Mouse (Mus musculus) liver, embryonic 16.5 days (tissue): ENCODE data around the gene Tcte3. TPM values are rescaled to one million over a fixed set of nuclear protein-coding genes. Genes with fewer than 3 reads are reported as not detected.
"Not testable (repeated sequence)": the region's sequence is repeated elsewhere in the genome, so short reads cannot be mapped to it uniquely, and the experiment has no call there.

Experiments used
- ATAC-seq: fragments of 200-750 bp; cut with Nextera tagmentation; 2 replicates; pipeline ENCODE4 v1.8.0; 2017; ENCODE audit warnings: low read depth, mild to moderate bottlenecking, moderate number of reproducible peaks, moderate library complexity
- H3K27ac ChIP-seq: fragments of 300-500 bp; sonication (generic); 2 replicates; pipeline ENCODE4 v1.5.1; 2014; ENCODE audit warnings: mild to moderate bottlenecking, low read length
- H3K27me3 ChIP-seq: fragments of 300-500 bp; sonication (generic); 2 replicates; pipeline ENCODE4 v1.6.1; 2014; ENCODE audit warnings: low read depth, low read length, mixed read lengths; ENCODE audit not compliant: control insufficient read depth, insufficient read depth
- H3K36me3 ChIP-seq: fragments of 300-500 bp; sonication (generic); 2 replicates; pipeline ENCODE4 v1.6.1; 2014; ENCODE audit warnings: mild to moderate bottlenecking; ENCODE audit not compliant: control insufficient read depth, insufficient read depth
- H3K4me1 ChIP-seq: fragments of 300-500 bp; sonication (generic); 2 replicates; pipeline ENCODE4 v1.6.1; 2014; ENCODE audit warnings: low read depth, low read length, mixed read lengths; ENCODE audit not compliant: control insufficient read depth
- H3K4me2 ChIP-seq: fragments of 300-500 bp; sonication (generic); 2 replicates; pipeline ENCODE4 v1.6.1; 2014; ENCODE audit warnings: low read depth, low read length, mixed read lengths
- H3K4me3 ChIP-seq: fragments of 300-500 bp; sonication (generic); 2 replicates; pipeline ENCODE4 v1.5.1; 2014; ENCODE audit warnings: low read depth, mild to moderate bottlenecking, low read length
- H3K9ac ChIP-seq: fragments of 300-500 bp; sonication (generic); 2 replicates; pipeline ENCODE4 v1.6.1; 2014; ENCODE audit warnings: low read depth, low read length
- H3K9me3 ChIP-seq: fragments of 300-500 bp; sonication (generic); replicated peaks from 2 replicates; pipeline ENCODE4 v1.6.1; 2016; ENCODE audit warnings: low read length; ENCODE audit not compliant: control insufficient read depth
- WGBS: fragments of 180-500 bp; shearing (Covaris S2); extraction: QIAGEN DNeasy Blood & Tissue Kit; methylation state at CpG from one replicate; pipeline ENCODE4 v1.1.7; 2014; ENCODE audit not compliant: insufficient replicate concordance; 5-methylcytosine and 5-hydroxymethylcytosine counted together
- polyA plus RNA-seq: library from polyadenylated mRNA; unstranded; fragments of >200 nt; fragmentation: Nextera tagmentation; extraction: Ambion mirVana; gene quantifications from 2 replicates; pipeline ENCODE4 v1.2.1, GENCODE M21; 2015

Gene Tcte3
- 1.5 and 4.6 TPM in 2 replicates for polyA plus RNA-seq

DNA sequence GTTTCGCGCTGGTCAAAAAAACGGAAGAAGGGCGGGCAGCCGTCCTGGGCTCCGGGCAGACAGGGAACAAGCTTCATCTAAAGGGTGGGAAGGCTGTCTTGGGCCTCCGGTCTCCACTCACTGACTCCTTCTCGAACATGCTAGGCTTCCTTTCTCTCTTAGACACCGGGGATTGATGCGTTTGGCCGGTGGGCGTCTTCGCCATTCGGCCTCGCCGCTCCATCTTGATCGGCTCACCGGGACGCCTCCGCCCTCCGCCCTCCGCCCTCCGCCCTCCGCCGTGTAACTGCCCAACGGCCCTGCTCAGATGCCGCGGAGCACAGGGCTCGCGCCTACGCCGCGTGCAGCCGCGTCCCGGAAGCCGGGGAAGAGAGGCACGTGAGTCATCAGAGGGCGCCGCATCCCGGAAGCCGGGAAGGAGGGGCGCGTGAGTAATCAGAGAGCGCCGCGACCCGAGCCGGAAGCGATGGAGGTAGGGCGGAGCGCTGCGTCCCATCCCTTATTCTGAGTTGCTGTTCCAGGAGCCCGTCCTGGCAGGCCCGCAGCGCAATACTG lies at the start of gene Tcte3, which contains the start of the genes Ermard and Gm3448:
Tcte3 (minus strand) TSS at position 314 of the 555 bp plus-strand sequence.
Ermard (plus strand) TSS at position 34 of the 555 bp plus-strand sequence.
Gm3448 (minus strand) TSS at position 363 of the 555 bp plus-strand sequence.
- H3K4me3 ChIP-seq, H3K27me3 ChIP-seq, H3K9ac ChIP-seq, H3K36me3 ChIP-seq, H3K27ac ChIP-seq, H3K4me1 ChIP-seq, H3K9me3 ChIP-seq, H3K4me2 ChIP-seq: not testable (repeated sequence)
- ATAC-seq: peak; percentile 97
- no CpG with 5 or more reads among the region's 56 CpGs for WGBS

GRCm38 (mm10) chr17:15088591-15089001 lies 47.3 kb upstream of the Tcte3 start:
- no peak for ATAC-seq
- 39% methylated on average over 8 of the region's 8 CpGs for WGBS
- H3K4me2 ChIP-seq: no peak overlapping the region

DNA sequence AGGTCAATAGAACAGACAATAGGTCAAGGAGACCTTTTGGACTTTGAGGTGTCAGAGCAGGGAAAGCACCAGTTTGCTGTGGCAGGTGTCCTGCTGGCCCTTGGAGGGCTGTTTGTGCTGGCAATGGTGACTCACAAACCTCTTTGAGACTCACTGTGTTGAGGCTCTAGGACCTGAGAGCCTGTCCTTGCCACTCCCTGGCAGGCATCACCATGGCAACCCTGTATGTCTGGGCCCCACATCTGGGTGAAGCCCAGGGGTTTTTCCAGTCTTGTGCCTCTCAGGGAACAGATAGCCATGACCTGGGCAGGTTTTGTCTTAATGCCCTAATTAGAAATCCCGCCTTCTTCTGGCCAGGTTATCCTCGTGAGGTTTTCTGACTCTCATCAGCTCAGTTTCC lies 46.9 kb upstream of the Tcte3 start:
- peaks cover 30% of the 10 kb centered on the region for H3K4me1 ChIP-seq
- no peaks in the 10 kb centered on the region for H3K9me3 ChIP-seq
- H3K9ac ChIP-seq: no peak overlapping the region
- no peaks in the 10 kb centered on the region for H3K27me3 ChIP-seq
- no peaks in the 10 kb centered on the region for H3K36me3 ChIP-seq
- 52% methylated on average over 2 of the region's 2 CpGs for WGBS
- no peak overlapping the region for H3K27ac ChIP-seq
- no peak overlapping the region for H3K4me2 ChIP-seq
- no peak for ATAC-seq
- no peak overlapping the region for H3K4me3 ChIP-seq

More at GRCm38 (mm10) chr17:15088591-15089001, 47.3 kb upstream of the Tcte3 start:
- Histone ChIP-seq H3K27ac (no peak overlapping the region), H3K9me3 (no peaks in the 10 kb centered on the region), H3K36me3 (no peaks in the 10 kb centered on the region), H3K27me3 (no peaks in the 10 kb centered on the region), H3K4me3 (no peak overlapping the region), H3K9ac (no peak overlapping the region), H3K4me1 (peaks cover 26% of the 10 kb centered on the region)

DNA sequence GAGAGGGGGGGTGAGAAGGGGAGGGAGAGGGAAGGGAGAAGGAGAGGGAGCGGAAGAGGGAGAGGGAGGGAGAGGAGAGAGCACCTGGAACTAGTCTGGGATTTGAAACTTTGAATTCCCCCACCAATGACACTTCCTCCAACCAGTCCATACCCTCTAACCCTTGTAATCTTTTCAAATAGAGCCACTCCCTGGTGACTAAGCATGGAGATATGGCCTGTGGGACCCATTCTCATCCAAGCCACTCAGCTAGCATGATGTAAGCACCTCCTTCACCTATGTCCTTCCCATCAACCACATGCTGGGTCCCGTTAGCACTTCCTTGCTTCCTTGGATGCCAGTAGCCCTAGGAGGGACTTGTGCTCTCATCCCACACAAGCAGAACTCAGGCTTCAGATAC lies 43.7 kb upstream of the Tcte3 start:
- H3K9me3 ChIP-seq: no peaks in the 10 kb centered on the region
- H3K4me1 ChIP-seq: peaks cover 31% of the 10 kb centered on the region
- no peak overlapping the region for H3K9ac ChIP-seq
- ATAC-seq: peak; percentile 63
- 62% methylated on average over 2 of the region's 2 CpGs for WGBS
- H3K27me3 ChIP-seq: no peaks in the 10 kb centered on the region
- peak overlapping the region; percentile 51 for H3K4me2 ChIP-seq
- no peaks in the 10 kb centered on the region for H3K36me3 ChIP-seq
- H3K4me3 ChIP-seq: peak overlapping the region; percentile 13; the same call in 1 of the 2 replicates
- peak overlapping the region; percentile 85 for H3K27ac ChIP-seq

DNA sequence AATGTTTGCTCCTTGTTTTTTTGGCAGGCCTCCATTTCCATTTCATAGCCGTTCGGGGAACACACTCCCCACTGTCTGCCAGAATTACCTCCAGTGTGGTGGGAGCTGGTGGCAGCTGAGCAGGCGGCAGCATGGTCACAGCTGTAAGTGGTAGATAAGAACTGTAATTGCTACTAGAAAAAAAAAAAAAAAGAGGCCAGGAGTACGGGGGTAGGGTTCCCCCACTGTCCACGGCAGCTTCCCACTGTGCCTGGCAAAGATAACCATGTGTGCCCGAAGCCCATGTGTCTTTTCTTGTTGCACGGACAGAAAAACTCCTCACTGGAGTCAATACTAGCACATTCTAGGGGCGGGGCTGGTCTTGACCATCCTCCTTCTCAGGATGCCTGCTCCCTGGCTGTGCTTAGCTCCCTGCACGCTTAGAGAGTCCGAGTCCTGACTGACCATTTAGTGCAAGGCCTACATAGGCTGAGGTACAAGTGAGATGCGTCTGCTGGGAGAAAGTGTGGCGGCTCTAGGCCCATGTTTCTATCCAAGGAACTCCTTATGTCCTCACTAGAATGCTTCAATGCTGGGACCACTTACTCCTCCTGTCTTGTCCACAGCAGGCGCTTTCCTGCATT lies 43.0 kb upstream of the Tcte3 start:
- Histone ChIP-seq H3K4me2 (peak overlapping the region; percentile 51), H3K4me3 (peak overlapping the region; percentile 13; the same call in 1 of the 2 replicates), H3K36me3 (no peaks in the 10 kb centered on the region), H3K4me1 (peaks cover 31% of the 10 kb centered on the region), H3K27ac (peak overlapping the region; percentile 85), H3K9ac (no peak overlapping the region), H3K9me3 (no peaks in the 10 kb centered on the region), H3K27me3 (no peaks in the 10 kb centered on the region)
- peak; percentile 92 for ATAC-seq
- 23% methylated on average over 13 of the region's 13 CpGs for WGBS

DNA sequence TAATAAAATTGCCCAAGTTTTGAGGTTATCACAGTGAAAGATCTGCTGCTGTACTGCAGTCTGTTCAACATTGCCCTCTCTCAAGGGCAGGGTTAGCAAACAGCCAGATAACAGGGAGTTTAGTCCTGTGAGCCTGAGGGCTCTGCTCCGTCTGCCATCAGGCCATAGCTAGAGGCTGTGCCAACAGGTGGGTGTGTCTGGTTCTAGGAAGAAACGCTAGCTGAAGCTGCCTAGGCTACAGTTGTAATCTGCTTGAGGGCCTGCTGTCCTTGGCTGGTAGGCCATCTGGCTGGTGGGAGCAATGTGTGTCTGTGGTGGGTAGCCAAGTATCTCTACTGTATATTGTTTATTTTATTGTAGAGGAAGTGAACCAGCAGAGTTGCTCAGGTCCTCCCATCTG lies 36.2 kb upstream of the Tcte3 start:
- no peak overlapping the region for H3K9ac ChIP-seq
- peak; percentile 59 for ATAC-seq
- no peaks in the 10 kb centered on the region for H3K36me3 ChIP-seq
- H3K4me3 ChIP-seq: no peak overlapping the region
- no peak overlapping the region for H3K27ac ChIP-seq
- H3K4me1 ChIP-seq: peaks cover 23% of the 10 kb centered on the region
- no peaks in the 10 kb centered on the region for H3K9me3 ChIP-seq
- H3K4me2 ChIP-seq: no peak overlapping the region
- WGBS: 15% methylated on average over 2 of the region's 2 CpGs
- no peaks in the 10 kb centered on the region for H3K27me3 ChIP-seq

DNA sequence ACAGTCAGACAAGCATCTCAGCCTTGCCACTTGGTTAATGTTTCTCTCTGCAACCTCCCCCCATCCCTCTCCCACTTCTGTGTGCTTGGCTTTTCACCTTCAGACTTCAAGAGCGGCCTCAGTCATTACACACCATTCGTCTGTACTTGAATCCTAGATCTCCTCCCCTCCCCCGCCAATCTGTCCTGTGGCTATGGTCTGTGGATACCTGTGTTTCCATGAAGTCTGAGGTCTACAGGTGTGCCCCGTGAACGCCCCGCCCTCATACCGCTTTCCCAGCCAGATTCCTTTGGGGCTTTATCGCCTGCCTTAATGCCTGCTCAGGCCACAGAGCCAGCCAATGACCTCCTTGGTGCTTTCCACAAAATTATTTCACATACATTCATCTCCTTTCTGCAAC lies 33.7 kb upstream of the Tcte3 start:
- no peaks in the 10 kb centered on the region for H3K9me3 ChIP-seq
- H3K27ac ChIP-seq: no peak overlapping the region
- peak; percentile 38 for ATAC-seq

DNA sequence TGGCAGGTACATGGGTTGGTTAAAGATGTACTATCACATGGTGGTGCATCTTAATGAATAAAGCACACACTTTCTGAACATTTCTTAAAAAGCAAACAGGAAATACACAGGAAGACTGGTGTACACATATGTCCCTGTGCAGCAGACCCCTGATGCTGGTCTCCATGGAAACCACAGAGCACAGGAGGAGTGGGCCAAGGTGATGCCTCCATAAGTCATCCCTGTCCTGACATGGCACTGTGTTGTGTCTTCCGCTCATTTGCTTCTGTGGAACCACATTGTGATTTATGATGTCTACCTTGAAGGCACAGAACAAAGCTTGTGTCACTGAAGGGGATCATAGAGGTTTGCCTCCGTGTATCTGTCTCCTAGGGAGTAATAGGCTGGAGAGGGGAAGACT lies 30.9 kb upstream of the Tcte3 start:
- no peaks in the 10 kb centered on the region for H3K36me3 ChIP-seq
- H3K4me1 ChIP-seq: peaks cover 20% of the 10 kb centered on the region
- no peak overlapping the region for H3K4me2 ChIP-seq
- H3K27ac ChIP-seq: no peak overlapping the region
- H3K27me3 ChIP-seq: no peaks in the 10 kb centered on the region
- whole genome bisulfite sequencing: 76% methylated on average over 2 of the region's 2 CpGs
- H3K9me3 ChIP-seq: no peaks in the 10 kb centered on the region
- H3K9ac ChIP-seq: no peak overlapping the region
- H3K4me3 ChIP-seq: no peak overlapping the region
- ATAC-seq: no peak

More for the DNA sequence above, 33.7 kb upstream of the Tcte3 start:
- no peak overlapping the region for H3K4me2 ChIP-seq
- no peaks in the 10 kb centered on the region for H3K36me3 ChIP-seq
- H3K9ac ChIP-seq: no peak overlapping the region
- 65% methylated on average over 8 of the region's 8 CpGs for WGBS
- H3K27me3 ChIP-seq: no peaks in the 10 kb centered on the region
- no peak overlapping the region for H3K4me3 ChIP-seq
- peaks cover 23% of the 10 kb centered on the region for H3K4me1 ChIP-seq

- H3K4me2 ChIP-seq: no peak overlapping the region
- no peak overlapping the region for H3K27ac ChIP-seq
- H3K27me3 ChIP-seq: no peaks in the 10 kb centered on the region
- H3K4me1 ChIP-seq: peaks cover 7% of the 10 kb centered on the region
- no peak for ATAC-seq
- H3K36me3 ChIP-seq: no peaks in the 10 kb centered on the region
- H3K9ac ChIP-seq: no peak overlapping the region
- H3K9me3 ChIP-seq: no peaks in the 10 kb centered on the region
- 26% methylated on average over 2 of the region's 2 CpGs for WGBS
- no peak overlapping the region for H3K4me3 ChIP-seq
Measured at GRCm38 (mm10) chr17:15069124-15069523, 27.8 kb upstream of the Tcte3 start.
